Mouse (Mus musculus): ENCODE results near the gene Gm20422.

Gm20422 gene

DNA sequence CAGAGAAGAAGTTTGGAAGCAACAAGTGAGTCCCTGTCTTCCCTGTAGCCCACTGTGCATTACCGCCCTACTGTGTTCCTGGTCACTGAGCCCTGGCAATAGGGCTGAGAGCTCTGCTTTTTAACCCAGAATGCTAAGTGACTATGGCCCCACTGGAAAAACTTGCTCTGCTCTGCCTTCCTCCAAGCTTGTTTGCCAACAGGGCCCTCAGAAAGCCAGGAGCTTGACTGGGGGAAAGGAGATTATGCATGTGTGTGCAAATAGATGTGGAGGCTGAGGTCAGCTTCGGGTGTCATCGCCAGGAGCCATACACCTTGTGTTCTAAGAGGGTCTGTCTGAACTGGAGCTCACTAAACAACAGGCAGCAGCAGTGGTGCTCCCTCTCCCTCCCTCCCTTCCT, 19.4 kb upstream of the Gm20422 start:
- no peak for DNase-seq (ENCODE audit: low read depth, low spot score)

GRCm38 (mm10) chr8:69793666-69794065, 19.0 kb upstream of the Gm20422 start:
- DNase-seq (ENCODE audit: low read depth, low spot score), result no peak

- peak; percentile 63 for DNase-seq (ENCODE audit: low read depth, low spot score)
Observed at GRCm38 (mm10) chr8:69791415-69792068, 16.9 kb upstream of the Gm20422 start.

- DNase-seq (ENCODE audit: low read depth, low spot score), result peak; percentile 96
Observed at GRCm38 (mm10) chr8:69790773-69791367, 16.2 kb upstream of the Gm20422 start, which contains the start of the genes Atp13a1 and Zfp866. TSS of gene Atp13a1 (plus strand) at chr8:69791163. TSS of gene Zfp866 (minus strand) at chr8:69791178.

DNA sequence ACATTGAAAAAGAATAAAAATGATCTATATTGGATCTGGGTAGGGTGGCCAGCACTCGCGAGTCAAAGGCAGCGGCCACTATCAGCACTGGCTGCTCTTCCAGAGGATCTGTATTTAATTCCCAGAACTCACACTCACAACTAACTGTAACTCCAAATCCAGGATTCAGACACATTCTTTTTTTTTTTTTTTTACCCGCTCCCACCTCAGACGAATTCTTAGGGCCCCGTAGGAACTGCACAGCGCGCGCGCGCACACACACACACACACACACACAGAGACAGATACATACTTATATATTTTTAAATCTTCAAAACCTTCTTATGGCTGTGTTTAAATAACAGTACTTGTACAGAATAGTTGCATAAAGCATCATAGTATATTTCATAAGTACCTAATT, 15.7 kb upstream of the Gm20422 start:
- no peak for DNase-seq (ENCODE audit: low read depth, low spot score)

- no peak for DNase-seq (ENCODE audit: low read depth, low spot score)
Observed at GRCm38 (mm10) chr8:69789731-69790130, 15.0 kb upstream of the Gm20422 start.

DNA sequence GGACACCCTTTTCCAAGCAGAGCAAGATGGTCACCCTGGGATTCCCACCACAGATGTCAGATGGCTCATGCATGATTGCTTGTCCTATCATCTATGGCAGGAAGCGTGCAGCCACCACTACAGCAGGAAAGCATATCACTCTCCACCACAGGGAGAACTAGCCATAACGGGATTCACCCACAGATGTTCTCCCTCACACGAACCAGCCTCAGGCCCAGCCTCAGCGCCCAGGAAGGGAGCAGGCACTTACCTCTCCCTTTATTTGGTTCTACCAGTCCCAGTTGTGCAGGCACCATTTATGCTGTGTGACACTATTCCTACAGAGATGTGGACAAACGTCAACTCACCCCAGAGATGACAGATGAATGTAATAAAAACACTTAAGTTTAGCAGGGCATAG, 14.4 kb upstream of the Gm20422 start:
- DNase-seq (ENCODE audit: low read depth, low spot score), result no peak

GRCm38 (mm10) chr8:69777111-69777510, 2.4 kb upstream of the Gm20422 start:
- DNase-seq (ENCODE audit: low read depth, low spot score), result peak; percentile 79

DNA sequence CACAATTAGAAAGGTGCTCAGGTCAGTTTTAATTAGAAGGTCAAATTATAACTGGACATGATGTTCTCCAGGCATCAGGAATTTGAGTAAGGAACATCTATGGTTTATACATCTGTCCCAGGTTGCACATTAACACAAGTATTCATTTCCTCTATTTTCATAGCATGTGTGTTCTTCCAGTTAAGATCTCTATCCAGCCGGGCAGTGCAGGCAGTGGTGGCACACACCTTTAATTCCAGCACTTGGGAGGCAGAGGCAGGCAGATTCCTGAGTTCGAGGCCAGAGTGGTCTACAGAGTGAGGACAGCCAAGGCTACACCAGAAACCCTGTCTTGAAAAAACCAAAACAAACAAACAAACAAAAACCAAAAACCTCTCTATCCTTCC, 456 bp upstream of the Gm20422 start:
- DNase-seq (ENCODE audit: low read depth, low spot score), result no peak

DNA sequence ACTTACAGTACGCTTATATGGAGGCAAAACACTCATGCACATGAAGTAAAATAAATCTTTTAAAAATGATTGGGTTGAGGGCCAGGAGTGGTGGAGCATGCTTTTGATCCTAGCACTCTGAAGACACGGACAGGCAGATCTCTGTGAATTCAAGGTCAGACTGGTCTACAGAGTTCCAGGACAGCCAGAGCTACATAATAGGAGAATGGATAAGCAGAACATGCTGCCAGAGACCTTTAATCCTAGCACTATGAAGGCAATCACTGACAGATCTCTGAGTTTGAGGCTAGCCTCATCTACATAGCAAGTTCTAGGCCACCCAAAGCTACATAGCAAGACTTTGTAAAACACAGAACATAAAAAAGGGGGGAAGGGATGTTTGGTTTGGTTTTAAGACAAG, 2.6 kb downstream of the Gm20422 start:
- no peak for DNase-seq (ENCODE audit: low read depth, low spot score)

- DNase-seq (ENCODE audit: low read depth, low spot score), result no peak
Observed at GRCm38 (mm10) chr8:69771221-69771620, 3.5 kb downstream of the Gm20422 start.

DNA sequence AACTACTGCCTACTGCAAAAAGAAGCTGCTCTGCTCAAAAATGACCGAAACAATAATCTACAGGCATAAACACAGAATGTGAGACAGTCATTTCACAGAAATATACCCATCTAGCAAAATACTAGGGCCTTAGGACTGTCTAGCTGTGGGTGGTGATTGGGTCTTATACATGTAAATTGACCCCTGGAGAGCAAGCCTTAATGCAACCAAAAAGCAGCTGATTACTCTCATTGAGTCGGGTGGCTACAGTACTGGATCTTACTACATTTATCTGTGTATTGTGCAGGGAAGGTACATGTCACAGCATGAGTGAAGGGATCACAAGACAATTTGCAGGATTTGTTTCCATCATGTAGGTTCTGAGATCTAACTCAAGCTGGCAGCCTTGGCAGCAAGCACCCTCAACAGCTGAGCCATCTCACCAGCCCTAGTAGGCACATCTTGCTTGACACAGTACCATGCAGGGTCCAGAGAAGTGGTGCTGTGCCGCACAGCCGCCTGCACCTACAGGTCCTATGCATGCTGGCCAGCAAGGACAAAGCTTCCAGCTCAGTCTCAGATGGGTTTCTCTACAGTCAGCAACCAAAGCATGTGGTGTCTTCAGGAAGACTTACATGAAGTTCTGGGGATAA, 12.8 kb downstream of the Gm20422 start:
- peak; percentile 61 for DNase-seq (ENCODE audit: low read depth, low spot score)

- no peak for DNase-seq (ENCODE audit: low read depth, low spot score)
Observed at GRCm38 (mm10) chr8:69758316-69758715, 16.4 kb downstream of the Gm20422 start.

- DNase-seq (ENCODE audit: low read depth, low spot score), result no peak
Observed at GRCm38 (mm10) chr8:69752437-69752836, 22.2 kb downstream of the Gm20422 start.

DNA sequence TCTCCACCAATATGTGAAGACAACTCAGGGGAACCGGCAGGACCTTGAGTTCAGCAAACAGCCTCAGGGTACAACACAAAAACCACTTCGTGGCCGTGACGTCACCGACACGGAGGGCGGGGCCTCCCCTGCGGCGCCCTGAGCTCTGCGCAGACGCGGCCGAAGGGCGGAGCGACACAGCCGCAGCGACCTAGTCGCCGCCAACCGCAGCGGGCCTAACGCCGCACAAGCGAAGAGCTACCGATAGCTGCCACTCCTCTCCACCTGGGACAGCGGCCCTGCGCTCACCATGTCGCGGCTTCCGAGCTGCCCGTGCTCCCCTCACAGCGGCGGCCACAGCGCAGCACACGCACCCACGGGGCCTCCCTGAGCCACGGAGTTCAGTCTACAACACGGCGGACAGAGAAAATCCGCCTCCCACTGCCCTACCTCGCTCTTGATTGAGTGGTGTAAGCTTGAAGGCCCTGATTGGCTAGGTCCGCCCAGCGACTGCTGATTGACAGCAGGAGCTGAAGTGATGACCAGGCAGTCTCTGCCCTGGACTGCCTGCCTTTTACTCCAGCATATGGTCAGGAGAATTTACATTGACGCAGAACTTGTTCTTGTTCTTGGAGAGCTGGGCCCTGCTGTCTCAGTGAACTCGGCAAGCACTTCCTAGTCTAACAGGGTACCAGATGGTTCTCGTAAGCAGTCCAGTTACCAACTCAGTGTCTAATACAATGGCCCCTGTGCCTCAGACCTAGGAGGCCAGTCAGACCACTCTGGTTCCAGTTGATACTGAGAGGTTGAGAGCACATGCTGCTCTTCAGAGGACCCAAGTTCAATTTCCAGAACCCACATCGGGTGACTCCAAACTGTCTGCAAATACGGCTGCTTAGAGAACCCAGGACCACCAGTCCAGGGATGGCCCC, 24.9 kb downstream of the Gm20422 start, which contains the start of gene Zfp963:
Gene Zfp963, minus strand, starts transcription at position 427 of the 911 bp plus-strand sequence.
- peak; percentile 98 for DNase-seq (ENCODE audit: low read depth, low spot score)

DNA sequence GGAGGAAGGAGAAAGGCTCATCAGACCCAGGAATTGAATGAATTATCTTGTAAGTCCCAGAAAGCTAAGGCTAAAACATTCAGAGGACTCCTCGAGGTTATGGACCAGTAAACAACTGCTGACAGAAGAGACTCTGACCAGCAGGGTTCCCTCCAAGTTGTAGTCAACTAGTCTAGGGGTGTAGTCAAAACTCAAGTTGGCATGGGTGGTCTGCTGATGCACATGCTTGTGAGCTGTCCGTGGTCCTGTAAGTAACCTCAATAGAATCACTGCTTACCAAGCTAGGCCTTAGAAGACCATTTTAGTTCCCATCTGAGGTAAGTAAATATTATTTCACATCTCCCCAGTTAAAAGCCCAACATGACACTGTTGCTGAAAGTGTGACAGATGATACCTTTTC, 33.5 kb downstream of the Gm20422 start:
- peak; percentile 25 for DNase-seq (ENCODE audit: low read depth, low spot score)

DNA sequence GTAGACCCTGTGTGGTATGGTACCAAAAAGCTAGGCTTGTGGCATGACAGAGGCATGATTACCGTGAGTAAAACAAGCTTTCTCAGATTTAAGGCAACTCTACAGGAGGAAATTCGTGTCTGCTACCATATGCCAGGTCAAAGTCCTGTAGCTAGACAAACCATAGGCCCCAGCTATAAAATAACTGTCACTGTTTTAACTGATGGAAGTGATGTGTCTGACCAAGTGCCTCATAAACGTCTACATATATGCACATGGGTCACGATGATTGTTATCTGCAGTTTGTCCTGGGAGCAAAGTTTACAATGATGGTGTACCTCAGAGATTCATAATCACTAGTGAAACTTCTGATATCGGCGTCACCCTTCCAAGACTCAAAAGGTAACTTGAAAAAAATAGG, 33.9 kb downstream of the Gm20422 start:
- no peak for DNase-seq (ENCODE audit: low read depth, low spot score)

DNA sequence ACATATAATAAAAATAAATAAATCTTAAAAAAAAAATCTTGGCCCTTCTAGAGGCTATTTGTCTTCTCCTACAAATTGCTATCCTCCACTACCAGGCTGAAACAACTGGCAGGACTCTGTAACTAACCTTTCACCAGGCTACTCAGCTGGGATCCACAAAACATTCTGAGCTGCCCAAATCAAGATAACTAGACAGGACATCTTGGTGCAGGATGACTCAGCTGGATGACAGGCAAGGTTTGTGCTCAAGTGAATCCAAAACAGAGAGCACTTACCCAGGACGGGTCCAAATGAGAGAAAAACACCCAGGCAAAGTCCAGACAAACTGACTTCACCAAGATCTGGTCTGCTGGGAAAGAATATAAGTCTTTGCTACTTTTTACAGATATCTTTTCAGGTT, 39.2 kb downstream of the Gm20422 start:
- DNase-seq (ENCODE audit: low read depth, low spot score), result no peak

GRCm38 (mm10) chr8:69717232-69717580, 57.5 kb downstream of the Gm20422 start:
- DNase-seq (ENCODE audit: low read depth, low spot score), result no peak

- peak; percentile 94 for DNase-seq (ENCODE audit: low read depth, low spot score)
Observed at GRCm38 (mm10) chr8:69716403-69717231, 58.1 kb downstream of the Gm20422 start.

- no peak for DNase-seq (ENCODE audit: low read depth, low spot score)
Observed at GRCm38 (mm10) chr8:69715366-69715765, 59.3 kb downstream of the Gm20422 start.

Measured in ZHBTc4 (cell line).